10 mouse cellular contexts compared by ENCODE assay signal in the genomic region with DNA sequence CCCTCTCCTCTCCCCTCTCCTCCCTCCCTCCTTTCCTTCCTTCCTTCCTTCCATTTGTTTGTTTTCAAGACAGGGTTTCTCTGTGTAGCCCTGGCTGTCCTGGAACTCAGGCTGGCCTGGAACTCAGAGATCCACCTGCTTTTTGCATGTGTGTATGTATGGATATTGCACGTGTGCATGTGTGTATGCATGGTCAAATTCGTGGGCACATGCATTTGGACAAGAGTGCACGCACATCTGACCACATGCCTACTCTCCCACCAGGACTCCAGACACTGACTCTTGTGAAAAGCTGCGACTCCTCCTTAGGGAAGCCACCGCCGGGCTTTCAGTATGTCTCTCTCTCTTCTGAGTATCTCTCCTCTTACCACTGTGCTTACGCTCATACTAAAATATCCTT. TPM values are rescaled to one million over a fixed set of nuclear protein-coding genes. Genes with fewer than 3 reads are reported as not detected.
DNase-seq lines count a peak whose midpoint lies in the region; ATAC-seq and TF ChIP-seq lines count a peak whose summit lies in the region.
"Had no signal": no experiment of that assay in that cellular context is flagged by ENCODE, and none has a peak within 500 bp of the region (broad histone marks: within the 10 kb centered on the region; RNA-seq: fewer than 3 reads in every experiment).

No protein-coding gene starts in this region.

- H3K4me3 ChIP-seq in hindbrain, embryonic 12.5 days: no peak overlapping the region
- H3K4me3 ChIP-seq in hindbrain, embryonic 13.5 days: no peak overlapping the region
- H3K4me3 ChIP-seq in midbrain, embryonic 13.5 days (replicated peaks): no peak overlapping the region
- no peak overlapping the region for H3K4me3 ChIP-seq in midbrain, postnatal 0 days (ENCODE audit: low read depth, low read length)
- no peak overlapping the region for H3K4me3 ChIP-seq in stomach, postnatal 0 days (ENCODE audit: low read depth, low read length)

- H3K36me3 ChIP-seq in hindbrain, embryonic 12.5 days: no peaks in the 10 kb centered on the region
- H3K36me3 ChIP-seq in hindbrain, embryonic 13.5 days: no peaks in the 10 kb centered on the region
- no peaks in the 10 kb centered on the region for H3K36me3 ChIP-seq in midbrain, embryonic 13.5 days
- no peaks in the 10 kb centered on the region for H3K36me3 ChIP-seq in midbrain, postnatal 0 days (ENCODE audit: insufficient read depth, low read length)
- no peaks in the 10 kb centered on the region for H3K36me3 ChIP-seq in stomach, postnatal 0 days (ENCODE audit: control insufficient read depth, insufficient read depth, low read length)
- H3K36me3 ChIP-seq: embryonic facial prominence, embryonic 13.5 days had no signal

- no peak; the same call in 1 of the 2 replicates for ATAC-seq in hindbrain, embryonic 12.5 days (ENCODE audit: low FRiP score)
- ATAC-seq in hindbrain, embryonic 13.5 days (ENCODE audit: low FRiP score): no peak
- ATAC-seq in midbrain, embryonic 13.5 days: 0 out of 2 replicates have a peak, but pooled peaks have one; percentile 22
- no peak for ATAC-seq in midbrain, postnatal 0 days (ENCODE audit: low FRiP score)
- no peak for ATAC-seq in stomach, postnatal 0 days (ENCODE audit: low FRiP score, low TSS enrichment)

- no peaks in the 10 kb centered on the region for H3K9me3 ChIP-seq in hindbrain, embryonic 12.5 days (replicated peaks)
- no peaks in the 10 kb centered on the region for H3K9me3 ChIP-seq in hindbrain, embryonic 13.5 days
- H3K9me3 ChIP-seq in midbrain, embryonic 13.5 days: no peaks in the 10 kb centered on the region
- H3K9me3 ChIP-seq in midbrain, postnatal 0 days (ENCODE audit: low read length): no peaks in the 10 kb centered on the region
- no peaks in the 10 kb centered on the region for H3K9me3 ChIP-seq in stomach, postnatal 0 days (ENCODE audit: control insufficient read depth, low read length)
- H3K9me3 ChIP-seq: embryonic facial prominence, embryonic 13.5 days had no signal

- no peak for TF ChIP-seq EP300 in stomach, postnatal 0 days (optimal IDR thresholded peaks at IDR 0.05)

- no peaks in the 10 kb centered on the region for H3K27me3 ChIP-seq in hindbrain, embryonic 12.5 days
- no peaks in the 10 kb centered on the region for H3K27me3 ChIP-seq in hindbrain, embryonic 13.5 days
- peaks cover 20% of the 10 kb centered on the region for H3K27me3 ChIP-seq in midbrain, embryonic 13.5 days
- H3K27me3 ChIP-seq in midbrain, postnatal 0 days (ENCODE audit: insufficient read depth, low read length): no peaks in the 10 kb centered on the region; the same call in 1 of the 2 replicates
- no peaks in the 10 kb centered on the region for H3K27me3 ChIP-seq in stomach, postnatal 0 days (ENCODE audit: control insufficient read depth, insufficient read depth, low read length)
- H3K27me3 ChIP-seq: embryonic facial prominence, embryonic 13.5 days had no signal

- peak; percentile 13 for DNase-seq in embryo, embryonic 9.5 days (ENCODE audit: extremely low spot score)
- no peak for DNase-seq in embryo, embryonic 10.5 days (ENCODE audit: low spot score)
- DNase-seq in midbrain, postnatal 0 days (ENCODE audit: low spot score): no peak
- DNase-seq in stomach, postnatal 0 days (ENCODE audit: low spot score): no peak
- DNase-seq in layer of hippocampus, adult 9-11 months: no peak

- 52% methylated on average over 7 of the region's 7 CpGs for WGBS in hindbrain, embryonic 12.5 days
- 46% methylated on average over 7 of the region's 7 CpGs for WGBS in hindbrain, embryonic 13.5 days
- WGBS in midbrain, embryonic 13.5 days: 50% methylated on average over 7 of the region's 7 CpGs
- 52% methylated on average over 7 of the region's 7 CpGs for WGBS in midbrain, postnatal 0 days
- WGBS in stomach, postnatal 0 days: 73% methylated on average over 7 of the region's 7 CpGs

- H3K4me1 ChIP-seq in hindbrain, embryonic 12.5 days: peaks cover 15% of the 10 kb centered on the region
- peaks cover 9% of the 10 kb centered on the region for H3K4me1 ChIP-seq in hindbrain, embryonic 13.5 days (replicated peaks)
- peaks cover 13% of the 10 kb centered on the region for H3K4me1 ChIP-seq in midbrain, embryonic 13.5 days (replicated peaks)
- H3K4me1 ChIP-seq in midbrain, postnatal 0 days (ENCODE audit: insufficient read depth, low read length): peaks cover 3% of the 10 kb centered on the region; the same call in 1 of the 2 replicates
- H3K4me1 ChIP-seq in stomach, postnatal 0 days (replicated peaks; ENCODE audit: control insufficient read depth, insufficient read depth): no peaks in the 10 kb centered on the region

- no peak overlapping the region for H3K27ac ChIP-seq in hindbrain, embryonic 12.5 days
- no peak overlapping the region for H3K27ac ChIP-seq in hindbrain, embryonic 13.5 days
- H3K27ac ChIP-seq in midbrain, embryonic 13.5 days: no peak overlapping the region
- H3K27ac ChIP-seq in midbrain, postnatal 0 days (ENCODE audit: low read depth, low read length): no peak overlapping the region
- H3K27ac ChIP-seq in stomach, postnatal 0 days (replicated peaks): peak overlapping the region; percentile 45
- H3K27ac ChIP-seq: embryonic facial prominence, embryonic 13.5 days; macrophage had no signal

- H3K4me2 ChIP-seq in hindbrain, embryonic 12.5 days (replicated peaks): peak overlapping the region; percentile 37
- H3K4me2 ChIP-seq in hindbrain, embryonic 13.5 days: no peak overlapping the region
- H3K4me2 ChIP-seq in midbrain, embryonic 13.5 days (replicated peaks): no peak overlapping the region
- H3K4me2 ChIP-seq in midbrain, postnatal 0 days (ENCODE audit: low read depth, low read length, poor library complexity, severe bottlenecking): no peak overlapping the region
- H3K4me2 ChIP-seq in stomach, postnatal 0 days (replicated peaks; ENCODE audit: low read depth): no peak overlapping the region

- TF ChIP-seq CTCF in midbrain, postnatal 0 days (IDR thresholded peaks at IDR 0.05): no peak
- TF ChIP-seq CTCF in stomach, postnatal 0 days (IDR thresholded peaks at IDR 0.05; ENCODE audit: low read depth): no peak

- H3K9ac ChIP-seq in hindbrain, embryonic 12.5 days: no peak overlapping the region
- H3K9ac ChIP-seq in hindbrain, embryonic 13.5 days: no peak overlapping the region
- no peak overlapping the region for H3K9ac ChIP-seq in midbrain, embryonic 13.5 days (replicated peaks)
- H3K9ac ChIP-seq in midbrain, postnatal 0 days (replicated peaks; ENCODE audit: low read length, poor library complexity, severe bottlenecking): no peak overlapping the region
- no peak overlapping the region for H3K9ac ChIP-seq in stomach, postnatal 0 days (ENCODE audit: low read length)
- H3K9ac ChIP-seq: embryonic facial prominence, embryonic 13.5 days had no signal

RNA-seq across cellular contexts. Expression of a gene that starts 0.3 kb away (rescaled TPM):
- 35.0 and 37.0 TPM in 2 replicates for polyA plus RNA-seq in hindbrain, embryonic 12.5 days (2016; fragmentation: Nextera tagmentation; extraction: Ambion mirVana)
- polyA plus RNA-seq in hindbrain, embryonic 13.5 days (2015; fragmentation: Nextera tagmentation; extraction: Ambion mirVana): 38.0 and 44.1 TPM in 2 replicates
- polyA plus RNA-seq in midbrain, embryonic 13.5 days (2015; fragmentation: Nextera tagmentation; extraction: Ambion mirVana): 38.1 and 39.9 TPM in 2 replicates
- 39.0 and 42.5 TPM in 2 replicates for total RNA-seq in midbrain, postnatal 0 days (2014; rRNA removed)
- polyA plus RNA-seq in midbrain, postnatal 0 days (2015; fragmentation: Nextera tagmentation; extraction: Ambion mirVana): 25.3 and 26.6 TPM in 2 replicates
- 80.7 and 90.5 TPM in 2 replicates for polyA plus RNA-seq in stomach, postnatal 0 days (2015; fragmentation: Nextera tagmentation; extraction: Ambion mirVana)
